Mouse (Mus musculus): ENCODE results near the gene Hoxa7.

Gene Hoxa7

GRCm38 (mm10) chr6:52221337-52221992 lies at the start of gene Hoxa7:
Gene Hoxa7, minus strand, starts transcription at chr6:52221854.
- DNase-seq (ENCODE audit: low spot score), result peak; percentile 94

DNA sequence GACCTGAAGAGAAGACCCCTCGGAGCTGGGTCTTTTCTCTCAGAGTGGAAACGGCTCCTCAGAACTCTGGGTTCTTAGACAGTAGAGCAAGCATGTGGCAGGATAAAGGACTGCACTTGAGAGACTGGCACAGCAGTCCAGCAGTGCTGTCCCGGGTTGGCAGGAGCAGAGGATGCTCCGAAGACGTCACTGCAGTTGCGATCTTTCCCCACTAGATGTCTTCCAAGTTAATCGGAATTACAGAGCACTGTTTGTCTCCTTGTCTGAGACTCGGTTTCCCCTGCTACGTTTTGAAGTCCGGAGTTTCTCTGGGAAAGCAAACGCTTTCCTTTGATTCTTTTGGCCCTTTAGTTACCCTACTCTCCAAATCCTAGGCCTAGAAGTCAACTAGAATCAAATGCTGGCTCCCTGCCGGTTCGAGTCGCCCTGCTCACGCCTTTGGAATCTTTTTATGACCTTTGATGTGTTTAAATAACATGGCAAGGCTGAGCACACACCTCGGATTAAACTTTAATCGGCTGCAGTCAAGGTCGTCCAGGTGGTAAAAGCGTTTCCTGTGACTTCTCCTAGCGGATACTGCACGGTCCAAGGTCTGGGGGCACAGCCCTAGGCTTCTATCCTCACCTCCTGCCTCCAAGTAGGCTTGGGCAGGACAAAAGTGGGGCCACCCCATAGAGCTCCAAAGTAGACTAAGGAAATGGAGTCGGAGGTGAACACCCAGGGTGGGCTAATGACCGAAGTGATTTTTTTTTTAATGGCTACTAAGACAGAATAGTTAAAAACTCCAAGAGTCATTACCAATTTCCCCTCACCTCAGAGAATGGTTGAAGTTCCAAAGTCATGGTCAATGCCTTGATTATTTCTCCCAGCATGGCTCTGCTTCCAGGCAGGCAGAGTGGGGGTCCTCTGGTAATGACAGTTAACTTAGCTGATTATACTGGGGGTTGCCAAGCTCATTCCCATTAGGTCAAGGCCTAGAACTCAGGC lies 49.1 kb upstream of the Hoxa7 start:
- DNase-seq (ENCODE audit: low spot score), result peak; percentile 78

GRCm38 (mm10) chr6:52268756-52269155 lies 47.1 kb upstream of the Hoxa7 start:
- DNase-seq (ENCODE audit: low spot score), result no peak

DNA sequence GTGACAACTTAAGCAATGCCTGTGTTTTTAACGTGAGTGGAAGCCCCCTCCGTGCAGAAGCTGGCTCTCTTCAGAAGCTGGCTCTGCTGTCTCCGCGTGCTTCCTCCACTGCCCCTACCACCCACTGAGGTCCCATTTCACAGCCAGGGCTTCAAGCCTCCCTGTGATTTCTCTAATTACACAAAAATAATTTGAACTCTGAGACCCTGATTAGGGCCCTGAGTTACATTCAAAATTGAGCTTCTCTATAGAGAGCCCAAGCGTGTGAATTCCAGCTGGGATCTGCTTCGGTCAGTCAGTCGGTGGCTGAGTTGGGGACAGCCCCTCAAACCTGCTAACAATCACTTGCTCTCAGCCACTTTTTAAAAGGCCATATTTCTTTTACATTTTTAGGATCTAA lies 46.7 kb upstream of the Hoxa7 start:
- DNase-seq (ENCODE audit: low spot score), result no peak

DNA sequence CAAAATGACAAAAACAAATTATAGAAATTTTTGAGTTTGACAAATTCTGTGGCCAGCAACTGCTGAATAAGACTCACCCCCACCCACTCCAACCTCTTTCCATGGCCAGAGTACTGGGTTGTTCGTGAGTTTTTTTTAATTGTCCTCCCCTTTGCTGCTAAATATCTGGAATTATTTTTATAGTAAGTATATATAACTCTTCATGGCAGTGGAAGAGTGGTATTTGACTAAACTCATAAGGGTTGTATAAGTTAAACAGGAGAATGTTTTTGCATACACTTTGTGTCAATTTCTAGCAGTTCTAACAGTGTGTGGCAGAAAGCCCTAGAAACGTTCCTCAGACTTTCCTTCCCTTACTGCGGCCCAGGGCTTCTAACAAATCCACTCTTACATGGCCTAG lies 46.0 kb upstream of the Hoxa7 start:
- DNase-seq (ENCODE audit: low spot score), result no peak

GRCm38 (mm10) chr6:52267221-52267620 lies 45.6 kb upstream of the Hoxa7 start:
- no peak for DNase-seq (ENCODE audit: low spot score)

- no peak for DNase-seq (ENCODE audit: low spot score)
These were observed 45.0 kb upstream of the Hoxa7 start for GRCm38 (mm10) chr6:52266666-52266985.

DNA sequence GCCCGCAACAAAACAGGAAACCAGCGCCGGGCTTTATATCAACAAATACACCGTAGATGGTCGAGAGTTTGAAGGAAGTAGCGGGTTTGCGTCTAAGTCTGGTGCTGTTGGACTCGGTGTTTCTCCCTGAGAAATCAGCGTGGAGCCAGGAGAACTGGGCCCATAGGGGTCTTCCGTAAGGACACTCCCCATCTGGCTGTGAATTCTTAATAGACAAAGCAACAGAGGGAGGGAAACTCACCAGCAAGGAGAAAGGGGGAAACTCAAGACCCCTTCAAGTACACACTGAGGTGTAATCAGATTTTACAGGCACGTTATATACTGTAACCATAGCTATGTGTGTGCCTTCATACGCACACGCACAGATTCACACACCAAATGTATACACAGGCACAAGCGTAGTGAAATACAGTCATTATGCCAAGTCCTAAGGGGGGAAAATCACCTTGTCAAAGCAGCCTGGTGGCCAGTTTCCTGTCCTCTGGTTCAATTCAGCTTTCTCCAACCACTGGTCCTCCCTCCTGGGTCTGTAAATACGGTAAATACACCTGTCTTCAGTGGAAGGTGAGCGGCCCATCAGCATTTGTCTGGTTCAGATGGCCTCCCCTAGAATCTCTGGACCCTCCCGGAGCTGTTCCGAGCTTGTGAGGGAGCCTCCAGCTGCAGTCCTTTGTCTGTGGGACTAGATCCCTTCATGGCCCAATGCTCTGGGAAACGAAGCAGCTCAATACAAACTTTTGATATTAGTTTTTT lies 44.4 kb upstream of the Hoxa7 start:
- DNase-seq (ENCODE audit: low spot score), result no peak

DNA sequence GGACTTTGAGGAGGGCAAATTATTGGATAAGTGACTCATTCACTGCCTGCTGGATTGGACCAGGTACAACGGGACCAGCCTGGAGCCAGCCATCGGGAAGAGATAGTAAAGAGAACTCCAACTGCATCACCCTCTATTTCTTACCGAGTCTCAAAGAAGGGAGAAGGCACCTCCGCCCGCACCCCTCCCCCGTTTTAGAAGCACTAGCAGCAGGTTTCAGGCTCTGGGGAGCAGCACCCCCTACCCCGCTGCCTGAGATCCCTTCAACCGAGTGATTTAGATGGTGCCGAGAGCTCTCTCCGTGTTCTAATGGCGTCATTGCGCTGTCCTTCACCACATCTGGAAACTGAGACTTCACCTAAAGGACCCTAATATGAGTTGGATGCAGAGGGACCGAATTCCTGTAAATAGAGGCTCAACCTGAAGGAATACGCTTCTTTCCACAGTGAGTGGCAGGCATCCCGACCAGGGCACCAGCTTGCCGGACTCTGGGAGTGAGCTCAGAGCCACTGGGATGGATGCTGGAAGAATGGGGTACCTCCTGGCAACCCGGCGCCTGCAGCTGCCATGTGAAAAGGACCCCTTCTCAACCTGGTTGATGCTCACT lies 43.8 kb upstream of the Hoxa7 start:
- DNase-seq (ENCODE audit: low spot score), result no peak

- DNase-seq (ENCODE audit: low spot score), result no peak
These were observed 42.6 kb upstream of the Hoxa7 start for GRCm38 (mm10) chr6:52264106-52264790.

DNA sequence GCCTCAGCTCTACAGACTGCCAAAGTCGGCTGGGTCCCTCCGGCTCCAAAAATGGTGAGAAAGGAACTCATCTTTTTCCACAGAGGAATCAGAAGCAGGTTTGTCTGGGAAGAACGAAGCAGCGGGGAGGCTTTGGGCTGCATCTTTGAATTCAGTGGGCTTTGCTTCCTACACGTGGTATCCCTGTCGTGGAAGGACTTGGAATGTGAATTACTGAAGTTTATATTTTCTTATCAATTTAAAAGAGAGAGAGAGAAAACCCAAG lies 41.6 kb upstream of the Hoxa7 start:
- DNase-seq (ENCODE audit: low spot score), result no peak

DNA sequence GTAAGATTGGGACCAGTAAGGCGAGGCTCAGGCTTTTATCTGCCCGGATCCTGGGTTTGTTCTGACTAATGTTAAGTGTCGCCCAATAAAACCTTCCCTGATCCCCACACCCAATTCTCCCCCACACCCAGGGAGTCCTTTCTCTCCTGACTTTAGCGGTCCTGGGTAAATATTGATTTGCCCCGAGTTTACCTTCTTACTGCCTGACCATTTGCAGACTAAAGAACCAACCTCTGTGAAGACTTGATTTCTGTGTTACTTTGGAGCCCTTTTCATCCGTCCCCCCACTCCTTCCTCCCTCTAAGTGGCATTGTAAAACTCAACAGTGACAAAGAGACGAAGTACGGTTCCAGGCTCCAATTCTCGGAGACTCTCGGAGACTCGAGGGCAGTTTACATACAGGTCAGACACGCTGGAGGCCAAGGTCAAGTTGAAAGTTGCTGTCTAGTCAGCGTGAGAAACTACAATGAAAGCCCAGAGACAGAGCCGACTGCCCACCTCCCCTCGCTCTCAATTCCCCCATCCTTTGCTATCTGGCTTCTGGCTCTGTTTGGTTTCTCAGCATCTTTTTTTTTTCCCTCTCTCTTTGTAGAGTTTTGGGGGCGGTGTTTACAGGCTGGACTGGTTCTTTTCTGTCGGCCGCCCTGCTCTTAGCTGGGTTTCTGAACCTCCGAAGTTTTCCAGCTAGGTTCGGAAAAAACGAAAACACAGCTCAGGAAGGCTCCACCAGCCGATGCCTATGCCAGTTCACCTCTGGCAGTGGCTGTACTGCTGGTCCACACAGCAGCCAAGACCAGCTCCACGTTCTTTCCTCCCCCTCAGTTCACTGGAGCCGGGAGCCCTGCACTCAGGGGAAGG lies 41.0 kb upstream of the Hoxa7 start:
- no peak for DNase-seq (ENCODE audit: low spot score)

GRCm38 (mm10) chr6:52261751-52262462 lies 40.3 kb upstream of the Hoxa7 start:
- no peak for DNase-seq (ENCODE audit: low spot score)

DNA sequence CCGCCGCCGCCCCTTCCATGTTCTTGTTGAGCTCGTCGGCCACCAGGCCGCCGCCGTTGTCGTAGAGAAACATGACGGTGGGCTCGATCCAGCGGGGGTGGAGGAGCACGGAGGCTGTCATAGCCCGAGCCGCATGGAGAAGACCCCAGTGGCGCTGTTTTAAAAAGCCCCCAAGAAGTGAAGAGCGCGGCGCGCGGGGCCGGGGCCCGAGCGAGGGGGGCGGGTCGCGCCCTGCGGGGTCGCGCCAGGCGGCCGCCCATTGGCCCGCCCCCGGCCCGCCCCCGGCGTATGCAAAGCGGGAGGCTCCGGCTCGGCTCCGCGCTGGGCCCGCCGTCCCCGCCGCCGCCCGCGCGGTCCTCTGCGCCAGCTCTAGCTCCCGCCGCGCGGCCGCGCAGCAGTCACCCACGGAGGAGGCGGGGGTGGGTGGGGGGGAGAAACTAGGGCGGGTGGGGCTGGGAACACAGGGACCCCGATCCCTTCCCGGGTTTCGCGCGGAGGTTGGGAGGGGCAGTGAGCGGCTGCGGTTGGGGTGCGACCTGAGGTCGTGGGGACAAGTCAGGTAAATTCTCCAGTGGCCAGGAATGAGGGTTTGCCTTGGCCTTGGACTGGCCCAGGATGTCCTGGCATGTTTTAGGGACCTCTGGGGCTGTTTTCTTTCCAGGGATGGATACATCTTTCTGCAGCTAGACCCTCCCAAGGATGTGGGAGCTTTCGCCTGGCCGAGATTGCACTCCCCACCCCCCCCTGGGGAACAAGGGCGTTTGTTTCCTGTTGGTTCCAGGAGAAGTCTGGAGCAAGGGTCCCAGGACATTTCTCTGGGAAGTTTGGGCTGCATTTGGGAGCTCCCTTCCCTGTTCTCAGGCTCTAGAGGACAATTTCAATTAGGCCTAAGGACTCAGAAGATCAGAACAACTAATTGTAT lies 39.3 kb upstream of the Hoxa7 start, which contains the start of gene Hoxa13:
Hoxa13 (minus strand) TSS at position 227 of the 922 bp plus-strand sequence.
- DNase-seq (ENCODE audit: low spot score), result peak; percentile 74

DNA sequence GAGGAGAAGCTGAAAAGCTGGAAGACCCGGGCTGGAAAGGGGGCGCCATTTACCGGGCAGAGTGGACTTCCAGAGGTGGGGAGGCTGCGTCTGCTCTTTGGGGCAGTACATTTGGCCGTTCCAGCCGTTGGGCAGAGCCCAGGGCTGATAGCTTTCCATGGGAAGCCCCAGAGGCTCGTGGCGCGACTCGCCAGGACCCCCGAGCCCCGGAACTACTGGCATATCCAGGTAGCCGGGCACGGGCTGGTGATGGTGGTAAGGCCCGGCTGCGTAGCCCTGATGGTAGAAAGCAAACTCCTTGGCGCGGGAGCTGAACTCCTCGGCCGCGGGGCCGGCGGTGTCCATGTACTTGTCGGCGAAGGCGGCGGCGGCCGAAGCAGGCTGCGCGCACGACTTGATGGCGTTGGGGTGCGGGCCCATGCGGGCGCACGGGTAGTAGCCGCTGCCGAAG lies 38.2 kb upstream of the Hoxa7 start:
- DNase-seq (ENCODE audit: low spot score), result peak; percentile 59

DNA sequence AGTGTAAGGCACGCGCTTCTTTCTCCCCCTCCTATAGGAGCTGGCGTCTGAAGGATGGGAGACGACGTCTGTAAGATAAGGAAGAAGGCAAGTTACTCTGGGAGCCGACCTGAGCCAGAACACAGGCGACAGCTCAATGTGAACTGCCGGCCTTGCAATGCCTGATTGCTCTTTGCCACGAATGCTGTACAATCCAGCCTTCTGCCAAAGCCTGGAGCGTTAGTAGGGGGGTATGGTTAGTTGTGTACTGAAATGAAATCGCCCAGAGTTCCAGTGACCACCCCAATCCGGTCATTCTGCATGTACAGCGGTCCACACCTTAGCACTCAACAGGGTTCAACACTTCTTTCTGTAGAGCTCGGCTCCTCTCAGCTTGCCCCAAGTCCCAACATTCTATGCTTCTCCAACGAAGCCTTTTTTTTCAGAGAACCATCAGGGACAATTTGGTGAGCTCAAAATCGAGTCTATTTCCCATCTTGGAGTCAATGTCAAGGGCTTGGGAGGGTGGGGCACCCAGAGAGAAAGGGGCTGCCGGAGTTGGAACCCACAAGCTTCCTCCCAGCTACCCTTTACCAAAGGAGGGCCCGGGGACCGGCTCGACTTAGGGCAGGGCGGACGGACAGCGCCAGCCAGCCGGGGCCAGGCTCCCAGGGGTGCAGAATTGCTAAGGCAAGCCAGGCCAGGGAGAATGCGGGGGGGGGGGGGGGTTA lies 37.6 kb upstream of the Hoxa7 start:
- DNase-seq (ENCODE audit: low spot score), result no peak

DNA sequence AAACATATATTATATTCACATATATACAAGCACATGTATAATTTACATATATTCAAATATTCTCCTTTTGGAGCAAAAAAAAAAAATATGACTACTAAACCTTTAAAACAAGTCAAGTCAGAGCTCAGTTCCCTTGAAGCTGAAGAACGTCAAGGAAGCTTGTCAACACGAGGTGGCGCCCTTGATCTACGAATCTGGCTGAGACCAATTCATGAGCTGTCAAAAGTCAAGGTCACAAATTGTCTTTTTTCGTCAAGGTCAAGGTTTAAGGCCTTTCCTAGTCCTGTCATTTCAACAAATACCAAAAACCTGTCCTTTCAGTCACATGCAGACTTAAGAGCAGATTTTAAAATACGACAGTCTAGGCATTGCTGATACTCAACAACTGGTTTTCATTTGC lies 35.3 kb upstream of the Hoxa7 start:
- peak; percentile 91 for DNase-seq (ENCODE audit: low spot score)

Measured in urinary bladder, postnatal 14 days (tissue).